ENCODE assay signal across 10 mouse cellular contexts in the genomic region with DNA sequence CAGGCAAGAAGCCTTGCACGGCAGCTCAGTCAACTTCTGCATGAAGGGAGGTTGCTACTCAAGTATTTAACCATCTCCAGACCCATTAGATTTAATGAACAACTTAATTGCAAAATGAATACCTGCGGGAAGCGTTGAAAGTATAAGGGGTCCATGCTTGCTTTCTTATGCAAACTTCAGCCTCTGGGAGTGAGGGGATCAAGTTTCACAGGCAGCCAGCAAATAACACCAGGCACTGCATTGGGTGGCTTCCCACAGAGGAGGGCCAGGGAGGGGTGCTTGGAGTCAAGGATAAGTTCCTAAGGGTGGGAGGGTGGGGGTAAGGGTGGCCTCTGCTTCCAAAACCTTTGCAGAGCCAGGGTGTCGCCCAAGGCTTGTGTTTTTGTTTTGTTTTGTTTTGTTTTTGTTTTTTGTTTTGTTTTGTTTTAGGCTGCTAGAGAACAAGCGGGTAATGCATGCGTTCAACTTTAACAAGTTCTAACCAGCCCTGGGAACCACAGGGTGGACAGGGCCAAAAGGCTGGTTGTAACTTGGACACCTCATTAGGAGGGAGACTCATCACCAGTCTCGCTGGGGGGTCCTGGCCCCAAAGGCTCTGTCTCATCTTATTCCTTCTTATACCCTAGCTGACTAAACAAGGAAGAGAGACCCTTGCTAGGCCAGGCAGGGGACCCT. TPM values are rescaled to one million over a fixed set of nuclear protein-coding genes. Genes with fewer than 3 reads are reported as not detected.
DNase-seq lines count a peak whose midpoint lies in the region; ATAC-seq and TF ChIP-seq lines count a peak whose summit lies in the region.
"Had no signal": no experiment of that assay in that cellular context is flagged by ENCODE, and none has a peak within 500 bp of the region (broad histone marks: within the 10 kb centered on the region; RNA-seq: fewer than 3 reads in every experiment).

No protein-coding gene starts in this region.

- H3K4me2 ChIP-seq in lung, postnatal 0 days (replicated peaks; ENCODE audit: low read depth, low read length): no peak overlapping the region
- H3K4me2 ChIP-seq in hindbrain, embryonic 13.5 days: peak overlapping the region; percentile 9; the same call in 1 of the 2 replicates
- H3K4me2 ChIP-seq in neural tube, embryonic 15.5 days: peak overlapping the region; percentile 13; the same call in 1 of the 2 replicates

- H3K27ac ChIP-seq in heart, adult 2 months: no peak overlapping the region
- no peak overlapping the region for H3K27ac ChIP-seq in lung, postnatal 0 days (ENCODE audit: low read length)
- 0 out of 2 replicates have a peak overlapping the region, but pooled peaks have one; percentile 36 for H3K27ac ChIP-seq in hindbrain, embryonic 13.5 days
- H3K27ac ChIP-seq in neural tube, embryonic 15.5 days (replicated peaks): no peak overlapping the region
- H3K27ac ChIP-seq: macrophage had no signal

- H3K9ac ChIP-seq in heart, adult 2 months (ENCODE audit: low read depth, low read length): no peak overlapping the region
- H3K9ac ChIP-seq in lung, postnatal 0 days (replicated peaks; ENCODE audit: low read depth): no peak overlapping the region
- H3K9ac ChIP-seq in hindbrain, embryonic 13.5 days: peak overlapping the region; percentile 49; the same call in 1 of the 2 replicates
- no peak overlapping the region for H3K9ac ChIP-seq in neural tube, embryonic 15.5 days (replicated peaks)

- no peak overlapping the region for H3K4me3 ChIP-seq in heart, adult 2 months
- H3K4me3 ChIP-seq in lung, postnatal 0 days (ENCODE audit: low read depth, low read length): no peak overlapping the region
- H3K4me3 ChIP-seq in hindbrain, embryonic 13.5 days: no peak overlapping the region
- H3K4me3 ChIP-seq in neural tube, embryonic 15.5 days (replicated peaks): no peak overlapping the region

- H3K79me2 ChIP-seq in heart, adult 2 months (replicated peaks; ENCODE audit: control insufficient read depth, insufficient read depth, low read length): no peaks in the 10 kb centered on the region

- H3K4me1 ChIP-seq in heart, adult 2 months (ENCODE audit: control insufficient read depth, insufficient read depth, low read length): peaks cover 3% of the 10 kb centered on the region
- no peaks in the 10 kb centered on the region for H3K4me1 ChIP-seq in lung, postnatal 0 days (ENCODE audit: insufficient read depth, low read depth, low read length)
- peaks cover 34% of the 10 kb centered on the region for H3K4me1 ChIP-seq in hindbrain, embryonic 13.5 days (replicated peaks)
- peaks cover 32% of the 10 kb centered on the region for H3K4me1 ChIP-seq in neural tube, embryonic 15.5 days

- ATAC-seq in lung, postnatal 0 days: no peak; the same call in 1 of the 2 replicates
- peak; percentile 32; the same call in 1 of the 2 replicates for ATAC-seq in hindbrain, embryonic 13.5 days (ENCODE audit: low FRiP score)
- peak; percentile 23; the same call in 1 of the 2 replicates for ATAC-seq in neural tube, embryonic 15.5 days (ENCODE audit: low FRiP score)

- TF ChIP-seq POLR2A in heart, adult 2 months (IDR thresholded peaks at IDR 0.05; ENCODE audit: insufficient read depth, low read depth, low read length): no peak

- no peaks in the 10 kb centered on the region for H3K27me3 ChIP-seq in heart, adult 2 months (ENCODE audit: control insufficient read depth, insufficient read depth, low read length)
- no peaks in the 10 kb centered on the region for H3K27me3 ChIP-seq in lung, postnatal 0 days (replicated peaks; ENCODE audit: insufficient read depth, low read length)
- H3K27me3 ChIP-seq in hindbrain, embryonic 13.5 days: no peaks in the 10 kb centered on the region
- H3K27me3 ChIP-seq in neural tube, embryonic 15.5 days (replicated peaks): no peaks in the 10 kb centered on the region

- no peak for TF ChIP-seq EP300 in heart, adult 2 months (IDR thresholded peaks at IDR 0.05; ENCODE audit: insufficient read depth, low read depth, low read length)
- TF ChIP-seq EP300 in lung, postnatal 0 days (IDR thresholded peaks at IDR 0.05): no peak

- WGBS in heart, adult 2 months: 78% methylated on average over 7 of the region's 7 CpGs
- WGBS in lung, postnatal 0 days: 33% methylated on average over 7 of the region's 7 CpGs
- 15% methylated on average over 7 of the region's 7 CpGs for WGBS in hindbrain, embryonic 13.5 days
- 15% methylated on average over 7 of the region's 7 CpGs for WGBS in neural tube, embryonic 15.5 days

- H3K36me3 ChIP-seq in heart, adult 2 months (ENCODE audit: control insufficient read depth, insufficient read depth, low read length): no peaks in the 10 kb centered on the region
- H3K36me3 ChIP-seq in lung, postnatal 0 days (ENCODE audit: insufficient read depth, low read length): no peaks in the 10 kb centered on the region
- H3K36me3 ChIP-seq in hindbrain, embryonic 13.5 days: no peaks in the 10 kb centered on the region
- H3K36me3 ChIP-seq in neural tube, embryonic 15.5 days: no peaks in the 10 kb centered on the region

- H3K9me3 ChIP-seq in lung, postnatal 0 days (ENCODE audit: low read length): no peaks in the 10 kb centered on the region
- no peaks in the 10 kb centered on the region for H3K9me3 ChIP-seq in hindbrain, embryonic 13.5 days
- H3K9me3 ChIP-seq in neural tube, embryonic 15.5 days (replicated peaks): no peaks in the 10 kb centered on the region

- intact Hi-C loops in heart, adult 2 months (cut with DNase I): no loop called here

- DNase-seq in heart, adult 11 months: peak; percentile 85
- DNase-seq in heart, adult 2 months: no peak
- peak; percentile 27 for DNase-seq in lung, postnatal 0 days (ENCODE audit: low spot score)
- DNase-seq in lung, postnatal 14 days: no peak
- DNase-seq in spleen, postnatal 4 days (ENCODE audit: low spot score in 2 of 2): no peak
- DNase-seq in adrenal gland, adult 18-20 months (ENCODE audit: low spot score in 2 of 2): no peak
- DNase-seq: heart, adult 18-20 months had no signal

- no peak for TF ChIP-seq CTCF in heart, adult 2 months (IDR thresholded peaks at IDR 0.05)
- TF ChIP-seq CTCF in lung, postnatal 0 days (IDR thresholded peaks at IDR 0.05): no peak

RNA-seq across cellular contexts. Expression of gene Rfx8, which starts 20.1 kb away (rescaled TPM):
- under 1 TPM; 0.20 to 0.26 TPM for total RNA-seq in heart, adult 2 months (2021)
- 0.35 and 0.47 TPM in 2 replicates for polyA plus RNA-seq in heart, adult 2 months (2012; rRNA removed)
- polyA plus RNA-seq in lung, postnatal 0 days (2015; fragmentation: Nextera tagmentation; extraction: Ambion mirVana): 0.24 and 0.27 TPM in 2 replicates
- 0.26 and 0.49 TPM in 2 replicates for polyA plus RNA-seq in hindbrain, embryonic 13.5 days (2015; fragmentation: Nextera tagmentation; extraction: Ambion mirVana)
- polyA plus RNA-seq in neural tube, embryonic 15.5 days (2015; fragmentation: Nextera tagmentation; extraction: Ambion mirVana): 0.14 and 0.27 TPM in 2 replicates
- not detected for total RNA-seq in adrenal gland, adult 18-20 months (2021)
- polyA plus RNA-seq: macrophage had no signal

RNA-seq across cellular contexts. Expression of gene Creg2, which starts 49.5 kb away (rescaled TPM):
- total RNA-seq in heart, adult 2 months (2021): under 1 TPM in 1 of 2 experiments, not detected in 1; 0.05 TPM
- polyA plus RNA-seq in heart, adult 2 months (2012; rRNA removed): 0.06 TPM in 1 of 2 replicates, not detected in the other
- polyA plus RNA-seq in lung, postnatal 0 days (2015; fragmentation: Nextera tagmentation; extraction: Ambion mirVana): 0.10 and 0.11 TPM in 2 replicates
- 4.6 and 4.8 TPM in 2 replicates for polyA plus RNA-seq in hindbrain, embryonic 13.5 days (2015; fragmentation: Nextera tagmentation; extraction: Ambion mirVana)
- polyA plus RNA-seq in neural tube, embryonic 15.5 days (2015; fragmentation: Nextera tagmentation; extraction: Ambion mirVana): 11.0 and 12.6 TPM in 2 replicates
- under 1 TPM; 0.35 to 0.36 TPM for total RNA-seq in adrenal gland, adult 18-20 months (2021)

Comparison
In these comparisons a context has a peak if more than half of its experiments do, and no peak if none do; other contexts are left out.
1. DNase-seq: peak in heart, adult 11 months (single experiment) and lung, postnatal 0 days (single experiment); none in heart, adult 2 months (0 of 2), lung, postnatal 14 days (single experiment), spleen, postnatal 4 days (0 of 2) and adrenal gland, adult 18-20 months (0 of 2).